Mouse (Mus musculus): ENCODE results near the gene Eif4ebp2.
"Not testable (repeated sequence)": the region's sequence is repeated elsewhere in the genome, so short reads cannot be mapped to it uniquely, and the experiment has no call there.

The Eif4ebp2 gene

DNA sequence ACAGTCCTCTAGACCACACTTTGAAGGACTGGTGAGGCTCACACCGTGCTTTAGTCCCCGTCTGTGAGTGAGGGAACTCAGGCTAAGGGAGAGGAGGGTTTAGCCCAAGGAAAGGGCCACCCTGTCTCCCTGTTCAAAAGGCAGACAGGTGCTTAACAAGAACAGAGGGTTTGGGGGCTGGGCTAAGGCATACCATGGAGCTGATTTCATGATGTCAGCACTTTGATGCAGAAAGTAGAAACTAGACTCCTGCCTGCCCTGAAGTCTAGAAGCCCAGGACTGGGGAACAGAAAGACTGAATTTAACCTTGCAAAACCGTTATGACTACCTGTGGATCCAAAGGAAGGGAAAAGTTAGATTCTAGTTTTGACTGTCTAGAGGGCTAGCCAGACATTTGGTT is 4.7 kb upstream of the Eif4ebp2 start:
- DNase-seq: no peak

DNA sequence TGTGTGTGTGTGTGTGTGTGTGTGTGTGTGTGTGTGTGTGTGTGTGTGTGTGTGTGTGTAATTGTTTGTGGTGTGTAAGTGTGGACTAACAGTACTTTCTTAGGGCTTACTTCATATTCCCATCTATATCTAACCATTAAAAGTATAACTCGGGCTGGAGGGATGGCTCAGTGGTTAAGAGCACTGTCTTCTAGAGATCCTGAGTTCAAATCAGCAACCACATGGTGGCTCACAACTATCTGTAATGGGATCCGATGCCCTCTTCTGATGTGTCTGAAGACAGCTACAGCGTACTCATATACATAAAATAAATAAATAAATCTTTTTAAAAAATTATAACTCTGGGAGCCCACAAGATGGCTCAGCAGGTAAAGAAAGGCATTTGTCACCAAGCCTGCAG is 710 bp upstream of the Eif4ebp2 start:
- not testable (repeated sequence) for DNase-seq

- peak; percentile 41 to 63 for DNase-seq
Measured at GRCm38 (mm10) chr10:61451931-61452617, 387 bp downstream of the Eif4ebp2 start.

DNA sequence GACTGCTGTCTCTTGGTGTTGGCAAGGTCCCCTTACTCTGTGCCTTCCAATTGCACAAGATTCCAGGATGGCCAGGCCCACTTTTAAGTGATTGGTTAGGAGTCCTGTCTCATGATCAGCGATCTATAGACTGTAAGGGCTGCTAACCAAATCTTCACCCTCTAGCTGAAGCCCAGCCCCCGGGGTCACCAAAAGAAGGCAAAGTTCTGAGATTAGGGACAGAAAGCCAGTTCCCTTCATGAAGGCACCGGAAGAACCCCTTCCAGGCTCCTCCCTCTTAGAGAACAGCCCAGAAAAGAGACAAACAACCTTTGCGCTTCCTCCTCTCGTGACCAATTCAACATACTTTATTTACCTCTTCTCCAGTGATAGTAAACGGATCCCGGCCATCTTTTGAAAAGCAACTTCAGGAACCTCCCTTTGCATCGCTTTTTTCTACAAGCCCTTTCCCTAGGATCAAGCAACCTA is 964 bp downstream of the Eif4ebp2 start:
- DNase-seq: peak; percentile 61 to 62

GRCm38 (mm10) chr10:61448834-61449233 is 3.6 kb downstream of the Eif4ebp2 start:
- DNase-seq: no peak

GRCm38 (mm10) chr10:61447581-61448353 is 4.7 kb downstream of the Eif4ebp2 start:
- DNase-seq: no peak

DNA sequence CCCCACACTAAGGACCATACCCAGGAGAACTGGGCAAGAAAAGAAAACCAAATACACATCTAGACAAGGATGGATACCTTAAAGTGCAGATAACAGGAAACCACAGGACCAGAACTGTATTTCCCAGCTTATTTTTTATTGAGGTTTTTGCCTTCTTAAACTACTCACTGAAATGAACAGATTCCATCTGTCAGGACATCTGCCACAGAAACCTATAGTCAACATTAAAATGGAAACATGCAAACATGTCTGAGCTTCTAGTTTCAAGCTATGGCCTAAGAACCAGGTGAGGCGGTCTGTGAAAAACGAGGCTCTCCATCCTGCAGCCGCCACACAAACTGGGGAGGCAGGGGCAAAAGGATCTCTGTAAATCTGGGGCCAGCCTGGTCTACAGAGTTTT is 7.4 kb downstream of the Eif4ebp2 start:
- DNase-seq: no peak

- no peak for DNase-seq
Measured at GRCm38 (mm10) chr10:61443876-61444275, 8.6 kb downstream of the Eif4ebp2 start.

- no peak for DNase-seq
Measured at GRCm38 (mm10) chr10:61443456-61443855, 9.0 kb downstream of the Eif4ebp2 start.

DNA sequence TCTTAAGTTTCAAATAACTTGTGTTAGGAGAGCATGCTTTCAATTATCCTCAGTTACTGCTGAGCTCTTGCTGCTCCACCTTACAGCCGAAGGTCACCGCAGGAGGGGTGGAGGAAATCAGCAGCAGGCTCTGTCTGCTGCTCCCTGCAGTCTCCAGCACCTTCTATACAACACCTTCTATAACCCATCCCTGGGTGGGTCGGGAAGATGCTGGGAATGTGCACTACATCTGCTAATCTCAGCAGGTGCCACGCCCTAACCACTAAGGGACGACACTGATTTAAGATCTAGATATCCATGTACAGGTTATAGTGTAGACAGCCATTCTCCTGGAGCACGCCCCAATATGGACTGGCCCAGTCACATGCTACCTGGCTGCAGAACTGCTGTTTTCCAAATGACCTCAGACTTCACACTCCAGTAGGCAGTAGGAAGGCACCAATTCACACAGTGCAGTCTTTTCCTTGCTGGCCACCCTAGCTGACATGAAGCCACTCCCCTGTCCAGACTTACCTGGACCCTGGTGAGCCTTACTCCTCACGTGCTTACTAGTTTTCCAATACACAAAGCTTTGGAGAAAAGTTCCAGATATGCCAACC is 12.2 kb downstream of the Eif4ebp2 start:
- DNase-seq: peak; percentile 73 to 86

- no peak for DNase-seq
Measured at GRCm38 (mm10) chr10:61431375-61431774, 21.1 kb downstream of the Eif4ebp2 start.

GRCm38 (mm10) chr10:61429043-61429442 is 23.4 kb downstream of the Eif4ebp2 start:
- DNase-seq: no peak

DNA sequence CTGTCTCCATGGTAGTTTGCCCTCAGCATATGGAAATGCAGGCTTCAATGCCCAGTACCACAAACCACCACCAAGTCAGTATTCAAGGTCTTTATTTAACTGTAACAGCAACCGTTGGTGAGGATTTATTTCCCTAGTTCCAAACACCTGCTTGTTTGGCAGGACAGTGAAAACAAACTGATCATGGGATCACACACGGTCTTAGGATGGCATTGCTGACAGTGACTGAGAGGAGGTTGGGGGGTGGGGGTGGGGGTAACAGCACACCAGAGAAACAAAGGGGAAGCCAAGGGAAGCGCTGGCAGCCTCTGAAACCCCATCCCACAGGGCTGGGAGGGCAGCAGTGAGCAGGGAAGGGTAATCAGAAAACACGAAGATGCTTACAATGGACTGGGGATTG is 24.0 kb downstream of the Eif4ebp2 start:
- DNase-seq: no peak

- no peak for DNase-seq
Measured at GRCm38 (mm10) chr10:61427951-61428350, 24.5 kb downstream of the Eif4ebp2 start.

DNA sequence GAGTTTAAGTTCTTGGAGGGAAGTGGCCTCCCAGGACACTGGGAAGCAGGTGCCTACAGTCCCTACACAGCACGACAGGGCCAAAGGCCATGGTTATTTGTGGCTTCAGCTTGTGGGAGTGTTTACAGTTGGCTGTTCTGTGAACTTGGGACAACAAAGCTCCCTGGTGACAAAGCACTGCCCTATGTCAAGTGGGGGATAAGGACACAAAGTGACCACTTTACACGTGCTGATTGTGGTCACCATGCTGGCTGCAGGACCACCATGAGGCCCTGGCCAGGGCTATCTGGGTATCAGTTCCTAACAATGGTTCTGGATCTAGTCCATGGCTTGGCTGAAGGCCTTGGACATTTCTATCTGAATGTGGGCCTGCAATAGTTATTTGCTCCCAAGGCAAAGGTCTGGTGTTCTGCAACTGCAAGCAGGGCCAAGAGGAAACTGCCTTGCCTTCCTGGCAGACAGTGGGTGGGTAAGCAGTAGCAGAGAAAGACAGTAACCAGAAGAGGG is 26.2 kb downstream of the Eif4ebp2 start:
- DNase-seq: peak; percentile 54 to 58

DNA sequence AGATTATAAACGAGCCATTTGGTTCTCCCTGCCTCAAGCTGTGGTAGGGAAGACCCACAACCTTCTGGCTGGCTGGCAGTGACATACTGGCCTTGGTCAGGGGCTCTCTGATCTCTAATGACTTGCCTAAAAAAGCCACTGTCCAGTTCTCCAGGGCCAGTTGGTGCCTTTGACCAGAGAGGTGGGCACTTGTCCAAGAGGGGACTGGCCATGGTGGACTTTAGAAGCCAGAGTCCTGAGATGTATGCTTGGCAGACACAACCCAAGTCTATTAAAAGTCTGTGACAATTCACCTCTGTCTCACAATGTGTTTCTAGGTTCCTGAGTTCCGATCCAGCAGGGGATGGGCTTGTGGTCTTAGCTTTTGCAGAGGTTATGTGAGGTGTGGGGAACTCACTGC is 27.4 kb downstream of the Eif4ebp2 start:
- peak; percentile 74 to 77 for DNase-seq

- DNase-seq: no peak
Measured at GRCm38 (mm10) chr10:61424500-61424899, 28.0 kb downstream of the Eif4ebp2 start.

- DNase-seq: peak; percentile 46 to 83
Measured at GRCm38 (mm10) chr10:61423289-61423688, 29.2 kb downstream of the Eif4ebp2 start.

GRCm38 (mm10) chr10:61422861-61423260 is 29.6 kb downstream of the Eif4ebp2 start:
- DNase-seq: no peak

- no peak for DNase-seq
Measured at GRCm38 (mm10) chr10:61420011-61420410, 32.5 kb downstream of the Eif4ebp2 start.

- DNase-seq: peak in 1 of 2 experiments; percentile 34
Measured at GRCm38 (mm10) chr10:61419146-61419545, 33.3 kb downstream of the Eif4ebp2 start.

DNA sequence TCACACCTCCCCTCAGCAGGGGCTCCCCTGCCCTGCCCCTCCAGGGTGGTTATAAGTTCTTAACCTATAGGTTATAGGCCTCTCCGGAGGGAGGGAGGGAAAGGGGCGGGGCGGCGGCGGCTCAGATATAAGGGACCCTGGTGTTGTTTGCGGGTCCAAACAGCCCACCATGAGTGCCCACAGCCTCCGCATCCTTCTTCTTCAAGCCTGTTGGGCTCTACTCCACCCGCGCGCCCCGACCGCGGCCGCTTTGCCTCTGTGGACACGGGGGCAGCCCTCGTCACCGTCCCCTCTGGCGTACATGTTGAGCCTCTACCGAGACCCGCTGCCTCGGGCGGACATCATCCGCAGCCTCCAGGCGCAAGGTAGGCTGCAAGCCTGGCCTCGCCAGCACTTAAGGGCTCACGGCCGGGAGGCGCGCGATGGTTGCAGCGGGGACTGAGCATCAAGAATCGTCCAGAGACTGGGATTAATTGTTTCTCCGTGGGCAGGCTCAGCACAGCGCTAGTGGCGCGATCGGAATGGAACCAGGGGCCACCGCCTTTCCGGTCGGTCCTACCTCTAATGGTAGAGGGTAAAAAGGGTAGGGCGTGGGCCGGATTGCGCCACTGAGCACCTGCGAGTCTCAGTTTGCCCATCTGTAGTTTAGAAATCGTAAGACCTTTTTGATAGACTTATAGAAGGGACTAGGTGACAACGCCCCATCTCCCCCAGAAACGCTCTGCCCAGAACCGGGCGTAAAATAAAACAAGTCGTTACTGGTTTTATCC is 34.1 kb downstream of the Eif4ebp2 start:
- DNase-seq: peak in 1 of 2 experiments; percentile 25

GRCm38 (mm10) chr10:61417672-61418071 is 34.8 kb downstream of the Eif4ebp2 start, which contains the start of gene Nodal:
Gene Nodal (plus strand): TSS chr10:61417972.
- no peak for DNase-seq
